Mouse (Mus musculus) small intestine, adult 2 months (tissue): Measurements from ENCODE around the gene Psme1. TPM values are rescaled to one million over a fixed set of nuclear protein-coding genes. Genes with fewer than 3 reads are reported as not detected.

Source experiments
- H3K27ac ChIP-seq: fragments of 200-500 bp; 2 replicates; pipeline ENCODE4 v1.5.1; 2012; ENCODE audit warnings: low read depth, low read length, control low read depth, inconsistent platforms; ENCODE audit not compliant: insufficient read depth
- H3K27me3 ChIP-seq: fragments of 200-500 bp; 2 replicates; pipeline ENCODE4 v1.6.1; 2012; ENCODE audit warnings: mild to moderate bottlenecking, moderate library complexity, low read length, inconsistent platforms; ENCODE audit not compliant: control insufficient read depth, insufficient read depth
- H3K36me3 ChIP-seq: fragments of 200-500 bp; 2 replicates; pipeline ENCODE4 v1.6.1; 2012; ENCODE audit warnings: mild to moderate bottlenecking, low read length, control low read depth, inconsistent platforms; ENCODE audit not compliant: control insufficient read depth, insufficient read depth
- H3K4me1 ChIP-seq: fragments of 200-500 bp; 2 replicates; pipeline ENCODE4 v1.6.1; 2012; ENCODE audit warnings: low read length, inconsistent platforms, mixed read lengths; ENCODE audit not compliant: control insufficient read depth, insufficient read depth, insufficient read length
- H3K4me3 ChIP-seq: fragments of 200-500 bp; 2 replicates; pipeline ENCODE4 v1.5.1; 2012; ENCODE audit warnings: low read depth, mild to moderate bottlenecking, control low read depth, inconsistent platforms, low read length, moderate library complexity
- CTCF ChIP-seq: fragments of 200-500 bp; IDR thresholded peaks from 2 replicates; pipeline ENCODE4 v1.5.1; 2012; ENCODE audit warnings: low read depth, mild to moderate bottlenecking, control low read depth, inconsistent platforms, low read length, moderate library complexity, mixed read lengths; ENCODE audit not compliant: insufficient replicate concordance, insufficient read length; ENCODE audit errors: extremely low read depth
- POLR2A ChIP-seq: fragments of 200-500 bp; IDR thresholded peaks from 2 replicates; pipeline ENCODE4 v1.6.1; 2012; ENCODE audit warnings: low read depth, mild to moderate bottlenecking, control low read depth, inconsistent platforms, low read length, moderate library complexity
- WGBS: fragments of 180-500 bp; shearing (Covaris S2); methylation state at CpG from one replicate; pipeline ENCODE4 v1.1.7; 2018; 5-methylcytosine and 5-hydroxymethylcytosine counted together
- polyA plus RNA-seq: library from polyadenylated mRNA; depleted of rRNA; stranded (reverse); fragments of >200 nt; gene quantifications from 2 replicates; pipeline ENCODE4 v1.2.3, GENCODE M21; 2012

Gene Psme1
- polyA plus RNA-seq, 1 experiment = 167 TPM

DNA sequence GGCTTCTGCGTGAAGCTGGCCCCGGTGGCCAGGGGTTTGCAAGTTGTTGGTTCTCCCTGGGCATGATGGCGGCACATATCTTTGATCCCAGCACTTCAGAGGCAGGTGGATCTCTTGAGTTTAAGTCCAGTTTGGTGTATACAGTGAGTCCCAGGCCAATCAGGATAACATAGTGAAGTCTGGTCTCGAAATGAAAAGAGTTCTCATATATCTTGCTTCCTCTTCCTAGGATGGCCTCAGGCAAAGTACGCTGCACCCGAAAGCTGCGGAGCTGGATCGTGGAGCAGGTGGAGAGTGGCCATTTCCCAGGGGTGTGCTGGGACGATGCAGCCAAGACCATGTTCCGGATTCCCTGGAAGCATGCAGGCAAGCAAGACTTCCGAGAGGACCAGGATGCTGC lies 26.9 kb downstream of the Psme1 start:
- Histone ChIP-seq H3K4me3 (peak overlapping the region; percentile 55), H3K27me3 (no peaks in the 10 kb centered on the region), H3K4me1 (peaks cover 23% of the 10 kb centered on the region; the same call in 1 of the 2 replicates), H3K27ac (peak overlapping the region; percentile 100), H3K36me3 (peaks cover 79% of the 10 kb centered on the region)
- 67% methylated on average over 11 of the region's 11 CpGs for WGBS
- no peak for TF ChIP-seq CTCF
- no peak for TF ChIP-seq POLR2A

DNA sequence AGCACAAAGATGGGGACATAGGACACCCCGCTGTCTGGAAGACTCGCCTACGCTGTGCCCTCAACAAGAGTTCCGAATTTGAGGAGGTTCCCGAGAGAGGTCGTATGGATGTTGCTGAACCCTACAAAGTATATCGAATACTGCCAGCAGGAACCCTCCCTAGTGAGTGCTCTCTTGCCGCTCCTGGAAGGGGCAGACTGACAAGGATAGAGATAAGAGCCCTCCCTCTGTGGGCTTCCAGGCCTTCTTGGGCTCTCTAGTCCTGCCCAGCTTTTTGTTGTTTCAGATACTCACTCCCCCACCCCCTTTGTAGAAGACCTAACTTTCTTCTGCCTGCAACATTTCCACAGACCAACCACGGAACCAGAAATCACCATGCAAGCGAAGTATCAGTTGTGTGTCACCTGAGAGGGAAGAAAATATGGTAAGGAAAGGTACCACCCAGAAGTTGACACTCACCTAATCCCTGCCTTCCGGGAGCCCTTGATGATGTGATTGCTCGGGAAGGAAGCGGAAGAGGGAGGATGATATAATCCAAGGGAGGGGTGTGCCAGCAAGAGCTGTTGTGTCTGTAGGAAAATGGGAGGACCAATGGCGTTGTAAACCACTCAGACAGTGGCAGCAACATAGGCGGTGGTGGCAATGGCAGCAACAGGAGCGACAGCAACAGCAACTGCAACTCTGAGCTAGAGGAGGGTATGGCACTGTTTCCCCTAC lies 28.0 kb downstream of the Psme1 start:
- Histone ChIP-seq H3K27ac (peak overlapping the region; percentile 91), H3K27me3 (no peaks in the 10 kb centered on the region), H3K36me3 (peaks cover 76% of the 10 kb centered on the region), H3K4me1 (peaks cover 23% of the 10 kb centered on the region; the same call in 1 of the 2 replicates), H3K4me3 (peak overlapping the region; percentile 28)
- 85% methylated on average over 16 of the region's 16 CpGs for WGBS
- TF ChIP-seq CTCF = no peak
- TF ChIP-seq POLR2A = no peak

GRCm38 (mm10) chr14:55608339-55608738 lies 30.4 kb downstream of the Psme1 start:
- no peaks in the 10 kb centered on the region for H3K27me3 ChIP-seq
- no peak overlapping the region for H3K4me3 ChIP-seq
- peaks cover 52% of the 10 kb centered on the region for H3K36me3 ChIP-seq
- WGBS = 96% methylated on average over 6 of the region's 6 CpGs
- no peak overlapping the region for H3K27ac ChIP-seq
- H3K4me1 ChIP-seq = peaks cover 27% of the 10 kb centered on the region; the same call in 1 of the 2 replicates
- no peak for TF ChIP-seq CTCF
- no peak for TF ChIP-seq POLR2A

GRCm38 (mm10) chr14:55613346-55613745 lies 35.4 kb downstream of the Psme1 start:
- H3K27ac ChIP-seq = no peak overlapping the region

DNA sequence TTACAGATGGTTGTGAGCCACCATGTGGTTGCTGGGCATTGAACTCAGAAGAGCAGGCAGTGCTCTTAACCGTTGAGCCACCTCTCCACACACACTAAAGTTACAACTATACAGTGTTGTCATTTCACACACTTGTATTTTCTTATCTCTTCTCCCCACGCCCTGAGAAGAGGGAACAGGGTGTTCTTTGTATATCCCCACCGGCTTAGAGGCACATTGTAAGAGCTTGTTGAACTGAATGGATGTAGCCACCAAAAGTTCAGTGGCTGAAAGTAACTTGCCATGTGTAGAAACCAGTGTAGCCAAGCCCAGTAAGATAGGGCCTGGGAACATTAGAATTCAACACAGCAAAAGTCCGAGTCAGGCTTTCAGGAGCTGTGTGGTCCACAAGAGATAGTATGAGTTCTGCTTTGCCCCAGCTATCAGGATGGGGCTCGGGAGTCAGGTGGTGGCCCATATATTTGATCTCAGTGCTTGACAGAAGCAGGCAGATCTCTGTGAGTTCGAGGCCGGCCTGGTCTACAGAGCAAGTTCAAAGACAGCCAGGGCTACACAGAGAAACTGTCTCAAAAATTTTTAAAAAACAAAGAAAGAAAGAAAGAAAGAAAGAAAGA lies 36.7 kb downstream of the Psme1 start:
- Histone ChIP-seq H3K4me3 (no peak overlapping the region), H3K4me1 (peaks cover 12% of the 10 kb centered on the region; the same call in 1 of the 2 replicates), H3K27ac (no peak overlapping the region), H3K36me3 (peaks cover 8% of the 10 kb centered on the region), H3K27me3 (no peaks in the 10 kb centered on the region)
- no peak for TF ChIP-seq POLR2A
- no peak for TF ChIP-seq CTCF
- 63% methylated on average over 7 of the region's 7 CpGs for WGBS

More at GRCm38 (mm10) chr14:55613346-55613745, 35.4 kb downstream of the Psme1 start:
- no peaks in the 10 kb centered on the region for H3K27me3 ChIP-seq
- 29% methylated on average over 6 of the region's 6 CpGs for WGBS
- no peak overlapping the region for H3K4me3 ChIP-seq
- H3K36me3 ChIP-seq = peaks cover 22% of the 10 kb centered on the region
- TF ChIP-seq POLR2A = no peak
- TF ChIP-seq CTCF = no peak
- peaks cover 9% of the 10 kb centered on the region; the same call in 1 of the 2 replicates for H3K4me1 ChIP-seq

DNA sequence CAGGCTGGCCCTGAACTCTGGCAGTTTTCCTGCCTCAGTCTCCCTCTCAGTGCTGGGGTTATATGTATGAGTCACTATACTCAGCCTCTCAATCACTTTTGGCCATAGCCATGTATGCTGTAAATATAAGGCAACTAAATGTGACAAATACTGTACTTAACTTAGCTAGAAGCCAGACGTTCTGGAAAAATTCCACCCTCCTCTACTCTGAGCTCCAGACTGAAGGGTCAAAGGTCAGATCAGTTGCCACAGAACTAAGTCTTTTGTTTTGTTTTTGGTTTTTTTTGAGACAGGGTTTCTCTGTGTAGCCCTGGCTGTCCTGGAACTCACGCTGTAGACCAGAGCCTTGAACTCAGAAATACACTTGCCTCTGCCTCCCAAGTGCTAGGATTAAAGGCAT lies 38.0 kb downstream of the Psme1 start:
- H3K27ac ChIP-seq = no peak overlapping the region
- 45% methylated on average over 2 of the region's 2 CpGs for WGBS
- TF ChIP-seq POLR2A (no peak), CTCF (no peak)
- H3K36me3 ChIP-seq = no peaks in the 10 kb centered on the region
- H3K4me3 ChIP-seq = no peak overlapping the region
- no peaks in the 10 kb centered on the region for H3K27me3 ChIP-seq
- H3K4me1 ChIP-seq = peaks cover 12% of the 10 kb centered on the region; the same call in 1 of the 2 replicates

GRCm38 (mm10) chr14:55616844-55617243 lies 38.9 kb downstream of the Psme1 start:
- Histone ChIP-seq H3K4me1 (peaks cover 12% of the 10 kb centered on the region; the same call in 1 of the 2 replicates), H3K27me3 (no peaks in the 10 kb centered on the region), H3K36me3 (no peaks in the 10 kb centered on the region), H3K27ac (no peak overlapping the region), H3K4me3 (no peak overlapping the region)
- 79% methylated on average over 2 of the region's 2 CpGs for WGBS
- TF ChIP-seq POLR2A = no peak
- no peak for TF ChIP-seq CTCF
